Mouse (Mus musculus) limb, embryonic 15.5 days (tissue): ENCODE results near the gene Prss47. TPM values are rescaled to one million over a fixed set of nuclear protein-coding genes. Genes with fewer than 3 reads are reported as not detected.

ENCODE experiments used
- polyA plus RNA-seq: library from polyadenylated mRNA; unstranded; fragments of >200 nt; fragmentation: Nextera tagmentation; extraction: Ambion mirVana; gene quantifications from 2 replicates; pipeline ENCODE4 v1.2.1, GENCODE M21; 2015

The Prss47 gene
- polyA plus RNA-seq, 1 experiment from 2014 or later, result not detected

Other genes with a start within 250 kb of the Prss47 start
- gene Cntnap3, start 148.8 kb downstream of the Prss47 start, polyA plus RNA-seq, result 1.1 and 1.3 TPM in 2 replicates
- not detected in 2 replicates for gene Spata31, start 135.4 kb downstream of the Prss47 start, polyA plus RNA-seq
- not detected in 2 replicates for gene Spata31d1c, start 19.7 kb downstream of the Prss47 start, polyA plus RNA-seq
- 75.8 and 77.1 TPM in 2 replicates for gene Mfsd14b, start 60.2 kb upstream of the Prss47 start, polyA plus RNA-seq
- 0.09 and 0.10 TPM in 2 replicates for gene Olfr465-ps1, start 85.3 kb upstream of the Prss47 start, polyA plus RNA-seq
- not detected in 2 replicates for gene Olfr466, start 97.5 kb upstream of the Prss47 start, polyA plus RNA-seq
- not detected in 2 replicates for gene Nlrp4f, start 153.2 kb upstream of the Prss47 start, polyA plus RNA-seq
- gene Gm10775, start 206.8 kb upstream of the Prss47 start, polyA plus RNA-seq, result not detected in 2 replicates
- gene Zfp369, start 226.1 kb upstream of the Prss47 start, polyA plus RNA-seq, result 11.3 and 12.4 TPM in 2 replicates